Mouse (Mus musculus) layer of hippocampus, adult 2 months (tissue): ENCODE data around the gene Mtif2. TPM values are rescaled to one million over a fixed set of nuclear protein-coding genes. Genes with fewer than 3 reads are reported as not detected.

Experiments used
- DNase-seq, 2 experiments: peaks; one replicate each; pipeline ENCODE4 v3.0.0; 2022; ENCODE audit warnings: low spot score in 2 of 2
- H3K27ac ChIP-seq: fragments of 200-600 bp; 2 replicates; pipeline ENCODE4 v1.8.1; 2022
- H3K4me3 ChIP-seq: fragments of 200-600 bp; 2 replicates; pipeline ENCODE4 v1.8.1; 2022; ENCODE audit warnings: mild to moderate bottlenecking
- CTCF ChIP-seq: fragments of 200-600 bp; conservative IDR thresholded peaks from 2 replicates; pipeline ENCODE4 v1.8.1; 2022; ENCODE audit warnings: antibody characterized with exemption, mild to moderate bottlenecking, moderate library complexity
- total RNA-seq, 2 experiments: library from RNA; stranded (reverse); gene quantifications; 2 replicates each; pipeline ENCODE4 v1.2.3; 2021

Mtif2 gene
- total RNA-seq, 2 experiments from 2014 or later = 37.1 to 38.9 TPM

GRCm38 (mm10) chr11:29572656-29573055 lies 46.4 kb downstream of the Mtif2 start:
- TF ChIP-seq CTCF = no peak
- Histone ChIP-seq H3K4me3 (no peak overlapping the region), H3K27ac (no peak overlapping the region)
- DNase-seq = no peak

GRCm38 (mm10) chr11:29579610-29580009 lies 53.4 kb downstream of the Mtif2 start:
- TF ChIP-seq CTCF = peak; percentile 79
- H3K4me3 ChIP-seq = no peak overlapping the region
- no peak for DNase-seq
- no peak overlapping the region for H3K27ac ChIP-seq

Other genes starting within 250 kb of the Mtif2 start
- 10 to 100 TPM; 62.8 to 69.3 TPM for gene Ccdc88a, start 152.8 kb upstream of the Mtif2 start, total RNA-seq
- 1 to 10 TPM; 4.1 to 6.8 TPM for gene Prorsd1, start 11.4 kb upstream of the Mtif2 start, total RNA-seq
- gene Clhc1, start 21.5 kb downstream of the Mtif2 start, total RNA-seq = under 1 TPM in 1 of 2 experiments, not detected in 1; 0.38 TPM
- 100 to 1,000 TPM; 459 to 490 TPM for gene Rps27a, start 21.7 kb downstream of the Mtif2 start, total RNA-seq
- 100 to 1,000 TPM; 456 to 473 TPM for gene Rtn4, start 166.5 kb downstream of the Mtif2 start, total RNA-seq